Mouse (Mus musculus): ENCODE measurements around the gene R3hdml.

DNA sequence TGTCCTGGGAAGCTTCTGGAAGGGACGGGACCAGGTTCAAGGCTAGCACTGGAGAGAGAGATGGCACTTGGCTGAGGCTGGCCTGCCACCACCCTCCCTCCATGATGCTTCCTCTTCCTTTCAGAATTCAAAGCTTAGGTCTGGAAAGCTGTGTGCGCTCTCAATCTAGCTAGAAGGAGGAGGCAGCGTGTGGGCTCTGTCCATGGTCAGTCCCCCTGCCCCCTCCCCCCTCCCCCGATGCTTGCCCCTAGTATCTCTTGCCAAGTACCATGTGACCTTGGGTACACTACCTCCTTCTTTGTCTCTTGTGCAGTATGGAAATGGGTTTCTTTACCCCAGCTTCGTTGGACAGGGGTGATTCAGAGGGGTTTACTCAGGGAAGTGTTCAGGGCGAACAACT is 56.7 kb downstream of the R3hdml start:
- no peak for TF ChIP-seq CTCF (IDR thresholded peaks at IDR 0.05; ENCODE audit: low read depth)
- no peak for TF ChIP-seq EP300 (IDR thresholded peaks at IDR 0.05; ENCODE audit: low read depth)

Measured in liver, embryonic 14.5 days (tissue).